Mouse (Mus musculus): ENCODE data around the gene Otop2. TPM values are rescaled to one million over a fixed set of nuclear protein-coding genes. Genes with fewer than 3 reads are reported as not detected.

The Otop2 gene
- total RNA-seq, 1 experiment from 2014 or later: not detected

GRCm38 (mm10) chr11:115274771-115275170 is 32.2 kb upstream of the Otop2 start:
- no peak for ATAC-seq (ENCODE audit: extremely low read depth, insufficient number of reproducible peaks, low FRiP score, poor library complexity, severe bottlenecking)

- ATAC-seq (ENCODE audit: extremely low read depth, insufficient number of reproducible peaks, low FRiP score, poor library complexity, severe bottlenecking): no peak
Measured at GRCm38 (mm10) chr11:115275509-115275908, 31.5 kb upstream of the Otop2 start.

GRCm38 (mm10) chr11:115275954-115276353 is 31.0 kb upstream of the Otop2 start:
- ATAC-seq (ENCODE audit: extremely low read depth, insufficient number of reproducible peaks, low FRiP score, poor library complexity, severe bottlenecking): no peak

DNA sequence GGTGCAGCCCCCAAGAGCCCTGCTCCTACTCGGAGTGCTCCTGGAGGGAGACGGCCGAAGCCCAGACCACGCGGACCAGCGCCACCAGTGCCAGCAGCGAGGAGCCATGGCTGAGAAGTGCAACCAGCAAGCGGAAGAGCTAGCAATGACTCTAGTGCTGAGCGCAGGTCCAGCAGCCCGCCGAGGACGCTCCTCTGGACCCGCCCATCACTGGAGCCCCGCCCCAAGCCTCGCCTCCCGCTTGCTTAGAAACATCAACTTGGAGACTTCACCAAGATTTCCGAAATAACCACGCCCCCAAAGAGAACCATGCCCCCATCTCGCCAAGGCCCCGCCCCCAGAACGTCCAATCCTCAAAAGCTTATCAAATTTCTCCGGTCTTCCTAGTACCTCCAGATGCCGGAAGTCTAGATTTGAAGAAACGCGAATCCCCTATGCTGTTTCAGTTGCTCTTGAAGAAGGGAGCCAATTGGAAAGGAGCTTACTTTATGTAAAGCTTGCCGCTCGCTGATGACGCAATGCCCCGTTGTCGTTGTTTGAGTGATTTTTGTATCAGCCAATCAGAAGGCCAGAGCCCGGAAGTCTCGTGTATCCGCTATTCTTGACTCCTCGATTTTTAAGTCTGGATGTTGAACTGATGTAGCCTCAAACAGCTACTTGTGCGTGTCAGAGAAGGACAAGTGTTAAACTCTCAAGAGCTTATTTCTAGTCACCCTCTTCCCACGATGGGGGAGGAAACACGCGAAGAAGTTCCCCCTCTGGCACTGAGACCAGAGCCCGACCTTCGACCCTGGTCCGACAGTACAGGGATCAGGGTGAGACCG is 30.0 kb upstream of the Otop2 start, which contains the start of gene Fdxr:
Gene Fdxr, minus strand, starts transcription at position 271 of the 824 bp plus-strand sequence.
- peak; percentile 85 for ATAC-seq (ENCODE audit: extremely low read depth, insufficient number of reproducible peaks, low FRiP score, poor library complexity, severe bottlenecking)

- no peak for ATAC-seq (ENCODE audit: extremely low read depth, insufficient number of reproducible peaks, low FRiP score, poor library complexity, severe bottlenecking)
Measured at GRCm38 (mm10) chr11:115277604-115277975, 29.4 kb upstream of the Otop2 start.

- no peak for ATAC-seq (ENCODE audit: extremely low read depth, insufficient number of reproducible peaks, low FRiP score, poor library complexity, severe bottlenecking)
Measured at GRCm38 (mm10) chr11:115278176-115278575, 28.8 kb upstream of the Otop2 start.

DNA sequence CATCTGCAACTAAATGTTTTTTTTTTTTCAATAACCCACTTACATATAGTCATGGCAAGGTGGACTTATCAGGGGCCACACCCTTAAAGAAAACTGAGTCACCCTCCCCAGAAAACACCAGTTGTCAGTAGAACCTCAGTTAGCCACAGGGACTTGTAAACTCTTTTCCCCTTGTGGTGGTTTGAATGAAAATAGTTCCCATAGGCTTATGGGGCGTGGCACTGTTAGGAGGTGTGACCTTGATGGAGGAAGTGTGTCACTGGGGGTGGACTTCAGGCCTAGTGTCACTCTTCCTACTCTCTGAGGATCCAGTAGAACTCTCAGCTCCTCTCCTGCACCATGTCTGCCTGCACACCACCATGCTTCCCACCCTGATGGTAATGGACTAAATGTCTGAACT is 27.2 kb upstream of the Otop2 start:
- ATAC-seq (ENCODE audit: extremely low read depth, insufficient number of reproducible peaks, low FRiP score, poor library complexity, severe bottlenecking): no peak

GRCm38 (mm10) chr11:115282295-115282694 is 24.7 kb upstream of the Otop2 start:
- no peak for ATAC-seq (ENCODE audit: extremely low read depth, insufficient number of reproducible peaks, low FRiP score, poor library complexity, severe bottlenecking)

- ATAC-seq (ENCODE audit: extremely low read depth, insufficient number of reproducible peaks, low FRiP score, poor library complexity, severe bottlenecking): no peak
Measured at GRCm38 (mm10) chr11:115282723-115283485, 24.1 kb upstream of the Otop2 start.

DNA sequence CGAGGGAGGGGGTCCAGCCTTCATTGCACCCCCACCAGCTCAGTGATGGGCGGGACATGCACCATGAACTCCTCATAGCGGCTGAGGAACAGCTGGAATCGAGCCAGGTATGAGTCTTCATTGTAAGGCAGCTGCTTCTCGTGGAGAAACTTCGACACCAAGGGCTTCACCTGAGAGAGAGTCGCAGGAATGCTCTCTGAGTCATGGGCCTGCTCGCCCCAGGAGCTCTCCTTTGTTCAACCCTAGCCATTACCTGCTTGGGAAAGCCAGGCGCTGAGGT is 23.5 kb upstream of the Otop2 start:
- no peak for ATAC-seq (ENCODE audit: extremely low read depth, insufficient number of reproducible peaks, low FRiP score, poor library complexity, severe bottlenecking)

DNA sequence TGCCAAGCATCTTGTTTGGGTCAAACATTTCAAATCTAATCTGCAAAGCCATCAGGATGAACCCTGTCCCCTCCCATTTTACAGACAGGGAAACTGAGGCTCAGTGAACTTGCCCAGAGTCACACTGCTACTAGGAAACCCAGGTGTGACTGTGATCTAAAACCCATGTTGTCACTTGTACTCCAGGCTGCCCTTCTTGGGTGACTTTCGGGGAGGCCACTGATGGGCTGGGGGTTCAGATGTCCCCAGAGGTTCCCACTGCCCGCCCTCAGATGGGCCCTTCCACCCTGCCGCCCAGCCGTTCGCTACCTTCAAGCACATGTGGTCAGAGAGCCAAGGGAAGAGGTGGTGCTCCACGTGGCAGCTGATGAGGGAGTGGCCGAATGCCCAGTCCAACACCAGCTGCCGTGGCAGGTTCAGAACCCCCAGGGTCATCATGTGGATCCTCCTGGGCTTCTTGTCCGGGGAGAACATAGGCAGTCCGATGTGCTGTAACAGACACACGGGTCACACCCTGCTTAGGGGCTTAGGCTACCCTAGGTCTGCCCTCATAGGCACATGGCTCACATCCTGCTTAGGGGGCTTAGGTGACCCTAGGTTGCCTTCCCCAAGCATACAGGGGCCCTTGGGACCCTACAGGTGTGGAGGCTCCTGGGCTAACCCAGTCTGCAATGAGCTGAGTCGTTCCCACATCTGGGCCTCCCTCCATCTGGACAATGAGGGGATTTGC is 22.9 kb upstream of the Otop2 start:
- no peak for ATAC-seq (ENCODE audit: extremely low read depth, insufficient number of reproducible peaks, low FRiP score, poor library complexity, severe bottlenecking)

- no peak for ATAC-seq (ENCODE audit: extremely low read depth, insufficient number of reproducible peaks, low FRiP score, poor library complexity, severe bottlenecking)
Measured at GRCm38 (mm10) chr11:115285282-115285681, 21.7 kb upstream of the Otop2 start.

- no peak for ATAC-seq (ENCODE audit: extremely low read depth, insufficient number of reproducible peaks, low FRiP score, poor library complexity, severe bottlenecking)
Measured at GRCm38 (mm10) chr11:115286201-115286993, 20.6 kb upstream of the Otop2 start.

- ATAC-seq (ENCODE audit: extremely low read depth, insufficient number of reproducible peaks, low FRiP score, poor library complexity, severe bottlenecking): no peak
Measured at GRCm38 (mm10) chr11:115287386-115287785, 19.6 kb upstream of the Otop2 start.

DNA sequence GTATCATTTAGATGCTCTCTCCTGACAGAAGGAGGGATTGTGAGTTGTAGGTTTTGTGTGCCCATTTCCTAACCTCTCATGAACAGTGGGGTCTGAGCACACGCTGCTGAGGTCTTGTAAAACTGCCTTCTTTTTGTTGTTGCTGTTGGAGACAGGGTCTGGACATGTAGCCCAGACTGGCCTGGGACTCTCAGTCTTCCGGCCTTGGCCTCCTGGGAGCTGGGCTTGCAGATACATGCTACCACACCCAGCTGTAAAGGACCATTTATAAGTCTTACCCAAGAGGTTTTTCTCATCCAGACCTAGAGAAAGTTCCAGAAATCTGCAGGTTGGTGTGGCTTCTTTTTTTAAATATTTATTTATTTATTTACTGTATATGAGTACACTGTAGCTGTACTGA is 18.7 kb upstream of the Otop2 start:
- ATAC-seq (ENCODE audit: extremely low read depth, insufficient number of reproducible peaks, low FRiP score, poor library complexity, severe bottlenecking): no peak

- no peak for ATAC-seq (ENCODE audit: extremely low read depth, insufficient number of reproducible peaks, low FRiP score, poor library complexity, severe bottlenecking)
Measured at GRCm38 (mm10) chr11:115289885-115290284, 17.1 kb upstream of the Otop2 start.

DNA sequence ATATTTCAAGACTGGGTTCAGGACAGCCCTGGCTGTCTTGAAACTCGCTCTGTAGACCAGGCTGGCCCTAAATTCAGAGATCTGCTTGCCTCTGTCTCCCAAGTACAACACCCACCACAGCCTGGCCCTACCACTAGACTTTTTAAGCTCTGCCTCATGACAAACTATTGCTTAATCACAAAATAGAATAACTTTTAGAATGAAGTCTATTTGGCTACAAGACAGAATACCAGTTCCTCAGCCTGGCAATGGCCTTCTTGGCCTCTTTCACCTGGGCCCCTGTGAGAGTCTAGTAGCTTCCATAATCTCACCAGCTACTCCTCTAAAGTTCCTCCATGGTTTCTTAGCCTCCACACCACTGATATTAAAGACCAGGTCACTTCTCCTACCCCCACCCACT is 16.6 kb upstream of the Otop2 start:
- no peak for ATAC-seq (ENCODE audit: extremely low read depth, insufficient number of reproducible peaks, low FRiP score, poor library complexity, severe bottlenecking)

DNA sequence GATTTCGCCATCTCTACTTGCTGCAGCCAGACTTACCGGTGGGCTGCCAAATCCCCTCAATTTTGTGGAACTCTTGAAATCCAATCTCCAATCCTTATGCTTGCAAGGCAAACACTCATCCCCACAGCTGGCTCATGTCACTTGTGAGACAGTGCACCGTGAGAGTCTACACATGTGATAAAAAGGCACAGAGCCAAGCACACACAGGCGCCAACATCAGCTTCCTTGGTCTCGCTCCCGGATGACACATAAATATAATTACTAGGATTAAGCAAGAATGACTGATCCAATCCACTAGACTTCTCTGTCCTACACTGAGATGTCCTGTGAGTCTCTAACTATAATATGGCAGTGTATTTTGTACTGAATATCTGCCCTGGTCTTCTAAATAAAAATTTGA is 16.0 kb upstream of the Otop2 start:
- ATAC-seq (ENCODE audit: extremely low read depth, insufficient number of reproducible peaks, low FRiP score, poor library complexity, severe bottlenecking): no peak

- no peak for ATAC-seq (ENCODE audit: extremely low read depth, insufficient number of reproducible peaks, low FRiP score, poor library complexity, severe bottlenecking)
Measured at GRCm38 (mm10) chr11:115291503-115291902, 15.5 kb upstream of the Otop2 start.

Measured in neutrophil, adult 5-6 weeks (primary cell).